Mouse (Mus musculus): ENCODE data around the gene Neu3.

DNA sequence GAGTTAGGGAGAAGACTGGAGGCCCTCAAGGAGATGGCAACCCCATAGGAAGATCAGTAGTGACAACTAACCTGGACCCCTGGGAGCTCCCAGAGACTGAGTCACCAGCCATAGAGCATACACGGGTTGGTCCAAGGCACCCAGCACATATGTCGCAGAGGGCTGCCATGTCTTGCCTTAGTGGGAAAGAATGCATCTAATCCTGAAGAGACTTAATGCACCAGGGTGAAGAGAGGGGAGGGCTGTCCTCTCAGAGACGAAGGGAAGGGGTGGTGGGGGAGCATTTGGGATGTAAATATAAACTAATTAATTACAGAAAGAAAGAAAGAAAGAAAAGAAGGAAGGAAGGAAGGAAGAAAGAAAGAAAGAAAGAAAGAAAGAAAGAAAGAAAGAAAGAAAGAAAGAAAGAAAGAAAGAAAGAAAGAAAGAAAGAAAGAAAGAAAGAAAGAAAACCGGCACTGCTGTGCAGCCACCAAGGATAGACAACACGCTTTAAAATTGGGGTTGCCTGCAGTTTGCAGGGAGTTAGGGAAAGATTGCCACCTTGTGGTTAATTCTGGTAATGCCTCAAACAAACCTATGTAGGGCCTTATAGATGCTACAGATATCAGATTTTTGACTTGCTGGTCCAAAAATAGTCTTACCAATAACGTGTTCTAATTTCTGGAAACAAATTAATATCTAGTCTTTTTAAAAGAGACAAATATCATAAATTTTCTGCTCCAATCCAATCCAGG lies 30.1 kb downstream of the Neu3 start:
- TF ChIP-seq CTCF (IDR thresholded peaks at IDR 0.05; ENCODE audit: extremely low read depth, insufficient read length, insufficient replicate concordance, low read depth, low read length) = no peak
- TF ChIP-seq POLR2A (IDR thresholded peaks at IDR 0.05; ENCODE audit: low read depth, low read length) = no peak
